Comparison of ENCODE assay signal across 15 mouse cellular contexts in genomic region chr17:63284074-63284473, GRCm38 (mm10).
"Had no signal": no experiment of that assay in that cellular context is flagged by ENCODE, and none has a peak within 500 bp of the region (broad histone marks: within the 10 kb centered on the region; RNA-seq: fewer than 3 reads in every experiment).

No protein-coding gene starts in this region.

- H3K4me2 ChIP-seq: kidney, embryonic 15.5 days; limb, embryonic 13.5 days; midbrain, embryonic 12.5 days; neural tube, embryonic 12.5 days; stomach, embryonic 15.5 days had no signal

- H3K27me3 ChIP-seq: kidney, embryonic 15.5 days; limb, embryonic 13.5 days; midbrain, embryonic 12.5 days; neural tube, embryonic 12.5 days; stomach, embryonic 15.5 days had no signal

- H3K4me3 ChIP-seq: kidney, embryonic 15.5 days; limb, embryonic 13.5 days; midbrain, embryonic 12.5 days; neural tube, embryonic 12.5 days; stomach, embryonic 15.5 days had no signal

- H3K9ac ChIP-seq: kidney, embryonic 15.5 days; limb, embryonic 13.5 days; midbrain, embryonic 12.5 days; neural tube, embryonic 12.5 days; stomach, embryonic 15.5 days had no signal

- DNase-seq: kidney, adult 2 months; kidney, postnatal 14 days; left cerebral cortex, postnatal 4 days; lung, adult 18-20 months; retina, postnatal 1 day; right cerebral cortex, postnatal 14 days; thymus, adult 2 months; thymus, postnatal 25 days had no signal

- H3K36me3 ChIP-seq: kidney, embryonic 15.5 days; limb, embryonic 13.5 days; midbrain, embryonic 12.5 days; neural tube, embryonic 12.5 days; stomach, embryonic 15.5 days had no signal

- H3K4me1 ChIP-seq: neural tube, embryonic 12.5 days; stomach, embryonic 15.5 days had no signal

- H3K27ac ChIP-seq: kidney, embryonic 15.5 days; limb, embryonic 13.5 days; midbrain, embryonic 12.5 days; neural tube, embryonic 12.5 days; stomach, embryonic 15.5 days had no signal

- H3K9me3 ChIP-seq: kidney, embryonic 15.5 days; limb, embryonic 13.5 days; midbrain, embryonic 12.5 days; neural tube, embryonic 12.5 days; stomach, embryonic 15.5 days had no signal

- ATAC-seq: intestine, embryonic 16.5 days; midbrain, embryonic 16.5 days had no signal
